ENCODE assay signal across 10 mouse cellular contexts in the genomic region with DNA sequence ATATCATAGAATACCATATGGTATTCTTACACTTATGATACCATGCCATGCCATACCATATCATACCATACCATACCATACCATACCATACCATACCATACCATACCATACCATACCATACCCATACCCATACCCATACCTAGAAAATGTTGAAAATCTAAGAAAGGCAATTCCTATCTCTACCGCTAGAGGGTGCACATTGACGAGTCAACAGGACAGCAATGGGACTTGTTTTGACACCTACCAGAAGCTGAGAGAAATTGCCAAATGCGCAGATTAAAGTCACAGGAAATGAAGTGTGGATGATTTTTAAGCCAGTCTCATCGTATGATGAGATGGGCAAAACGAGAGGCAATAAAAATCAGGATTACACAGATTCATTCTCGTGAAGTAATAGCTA.
DNase-seq lines count a peak whose midpoint lies in the region; ATAC-seq and TF ChIP-seq lines count a peak whose summit lies in the region.
"Had no signal": no experiment of that assay in that cellular context is flagged by ENCODE, and none has a peak within 500 bp of the region (broad histone marks: within the 10 kb centered on the region; RNA-seq: fewer than 3 reads in every experiment).

No protein-coding gene starts in this region.

- TF ChIP-seq POLR2A in brain, embryonic 14.5 days (IDR thresholded peaks at IDR 0.05; ENCODE audit: borderline replicate concordance, extremely low read depth, insufficient read depth, insufficient read length, poor library complexity, severe bottlenecking) = no peak

- TF ChIP-seq CTCF in gastrocnemius, adult 2 months (IDR thresholded peaks at IDR 0.05) = peak; percentile 55
- peak; percentile 71 for TF ChIP-seq CTCF in brain, embryonic 14.5 days (IDR thresholded peaks at IDR 0.05; ENCODE audit: borderline replicate concordance, extremely low read depth, insufficient read depth, insufficient read length)

- no peaks in the 10 kb centered on the region for H3K9me3 ChIP-seq in midbrain, embryonic 14.5 days (ENCODE audit: control insufficient read depth, low read length)
- no peaks in the 10 kb centered on the region for H3K9me3 ChIP-seq in midbrain, embryonic 13.5 days
- H3K9me3 ChIP-seq in limb, embryonic 10.5 days (replicated peaks) = no peaks in the 10 kb centered on the region
- H3K9me3 ChIP-seq: embryonic facial prominence, embryonic 12.5 days; limb, embryonic 12.5 days had no signal

- H3K36me3 ChIP-seq in midbrain, embryonic 14.5 days (ENCODE audit: control insufficient read depth, insufficient read depth, low read length) = no peaks in the 10 kb centered on the region
- H3K36me3 ChIP-seq in midbrain, embryonic 13.5 days = no peaks in the 10 kb centered on the region
- no peaks in the 10 kb centered on the region for H3K36me3 ChIP-seq in limb, embryonic 10.5 days
- H3K36me3 ChIP-seq: embryonic facial prominence, embryonic 12.5 days; limb, embryonic 12.5 days had no signal

- no peak overlapping the region for H3K27ac ChIP-seq in gastrocnemius, adult 2 months
- no peak overlapping the region for H3K27ac ChIP-seq in midbrain, embryonic 14.5 days (replicated peaks; ENCODE audit: low read depth, low read length)
- H3K27ac ChIP-seq in midbrain, embryonic 13.5 days = no peak overlapping the region
- H3K27ac ChIP-seq in limb, embryonic 10.5 days = no peak overlapping the region
- H3K27ac ChIP-seq: embryonic facial prominence, embryonic 12.5 days; limb, embryonic 12.5 days had no signal

- no peak overlapping the region for H3K9ac ChIP-seq in midbrain, embryonic 14.5 days (replicated peaks; ENCODE audit: low read length)
- no peak overlapping the region for H3K9ac ChIP-seq in midbrain, embryonic 13.5 days (replicated peaks)
- H3K9ac ChIP-seq: embryonic facial prominence, embryonic 12.5 days; limb, embryonic 12.5 days had no signal

- H3K4me3 ChIP-seq in gastrocnemius, adult 2 months = no peak overlapping the region
- H3K4me3 ChIP-seq in midbrain, embryonic 14.5 days (replicated peaks; ENCODE audit: low read depth, low read length) = no peak overlapping the region
- H3K4me3 ChIP-seq in midbrain, embryonic 13.5 days (replicated peaks) = no peak overlapping the region
- no peak overlapping the region for H3K4me3 ChIP-seq in limb, embryonic 10.5 days
- H3K4me3 ChIP-seq: embryonic facial prominence, embryonic 12.5 days; limb, embryonic 12.5 days had no signal

- no peak for ATAC-seq in midbrain, embryonic 14.5 days (ENCODE audit: low FRiP score, low TSS enrichment)
- ATAC-seq in midbrain, embryonic 13.5 days = no peak
- peak; percentile 95 for ATAC-seq in megakaryocyte progenitor cell, adult 5-6 weeks (replicated peaks; ENCODE audit: poor library complexity)

- intact Hi-C loops in gastrocnemius, adult 2 months (cut with DNase I) = no loop called here
- intact Hi-C loops in gastrocnemius, postnatal 36 days (cut with DNase I) = no loop called here

- H3K4me1 ChIP-seq in midbrain, embryonic 14.5 days (ENCODE audit: control insufficient read depth, insufficient read depth, low read length) = no peaks in the 10 kb centered on the region
- no peaks in the 10 kb centered on the region for H3K4me1 ChIP-seq in midbrain, embryonic 13.5 days (replicated peaks)
- no peaks in the 10 kb centered on the region for H3K4me1 ChIP-seq in limb, embryonic 10.5 days
- H3K4me1 ChIP-seq: embryonic facial prominence, embryonic 12.5 days; limb, embryonic 12.5 days had no signal

- no peaks in the 10 kb centered on the region for H3K27me3 ChIP-seq in midbrain, embryonic 14.5 days (ENCODE audit: control insufficient read depth, insufficient read depth, low read length)
- H3K27me3 ChIP-seq in midbrain, embryonic 13.5 days = no peaks in the 10 kb centered on the region
- H3K27me3 ChIP-seq in limb, embryonic 10.5 days (ENCODE audit: low read depth, poor library complexity, severe bottlenecking) = no peaks in the 10 kb centered on the region
- H3K27me3 ChIP-seq: embryonic facial prominence, embryonic 12.5 days; limb, embryonic 12.5 days had no signal

- WGBS in midbrain, embryonic 14.5 days = 42% methylated on average over 6 of the region's 6 CpGs
- 41% methylated on average over 6 of the region's 6 CpGs for WGBS in midbrain, embryonic 13.5 days
- 41% methylated on average over 6 of the region's 6 CpGs for WGBS in limb, embryonic 10.5 days

- no peak for DNase-seq in gastrocnemius, adult 2 months
- no peak for DNase-seq in gastrocnemius, postnatal 36 days
- peak; percentile 68 for DNase-seq in midbrain, embryonic 14.5 days
- DNase-seq in brain, embryonic 14.5 days (ENCODE audit: low read depth) = peak; percentile 62
- DNase-seq in thymus, adult 18-20 months = no peak
- no peak for DNase-seq in limb, embryonic 10.5 days (ENCODE audit: low spot score)

- H3K4me2 ChIP-seq in midbrain, embryonic 14.5 days (ENCODE audit: low read length) = no peak overlapping the region
- H3K4me2 ChIP-seq in midbrain, embryonic 13.5 days (replicated peaks) = no peak overlapping the region
- H3K4me2 ChIP-seq: embryonic facial prominence, embryonic 12.5 days; limb, embryonic 12.5 days had no signal

Comparison
In these comparisons a context has a peak if more than half of its experiments do, and no peak if none do; other contexts are left out.
1. DNase-seq: peak in midbrain, embryonic 14.5 days (single experiment) and brain, embryonic 14.5 days (single experiment); none in gastrocnemius, adult 2 months (single experiment), gastrocnemius, postnatal 36 days (0 of 2), thymus, adult 18-20 months (0 of 2) and limb, embryonic 10.5 days (single experiment).